Mouse (Mus musculus): Measurements from ENCODE around the gene Higd1b. TPM values are rescaled to one million over a fixed set of nuclear protein-coding genes. Genes with fewer than 3 reads are reported as not detected.
A peak's percentile ranks its signal among the peaks of the same experiment; 100 is the strongest.

Gene Higd1b
- total and polyA plus RNA-seq, 2 experiments from 2014 or later: 14.5 to 15.8 TPM

DNA sequence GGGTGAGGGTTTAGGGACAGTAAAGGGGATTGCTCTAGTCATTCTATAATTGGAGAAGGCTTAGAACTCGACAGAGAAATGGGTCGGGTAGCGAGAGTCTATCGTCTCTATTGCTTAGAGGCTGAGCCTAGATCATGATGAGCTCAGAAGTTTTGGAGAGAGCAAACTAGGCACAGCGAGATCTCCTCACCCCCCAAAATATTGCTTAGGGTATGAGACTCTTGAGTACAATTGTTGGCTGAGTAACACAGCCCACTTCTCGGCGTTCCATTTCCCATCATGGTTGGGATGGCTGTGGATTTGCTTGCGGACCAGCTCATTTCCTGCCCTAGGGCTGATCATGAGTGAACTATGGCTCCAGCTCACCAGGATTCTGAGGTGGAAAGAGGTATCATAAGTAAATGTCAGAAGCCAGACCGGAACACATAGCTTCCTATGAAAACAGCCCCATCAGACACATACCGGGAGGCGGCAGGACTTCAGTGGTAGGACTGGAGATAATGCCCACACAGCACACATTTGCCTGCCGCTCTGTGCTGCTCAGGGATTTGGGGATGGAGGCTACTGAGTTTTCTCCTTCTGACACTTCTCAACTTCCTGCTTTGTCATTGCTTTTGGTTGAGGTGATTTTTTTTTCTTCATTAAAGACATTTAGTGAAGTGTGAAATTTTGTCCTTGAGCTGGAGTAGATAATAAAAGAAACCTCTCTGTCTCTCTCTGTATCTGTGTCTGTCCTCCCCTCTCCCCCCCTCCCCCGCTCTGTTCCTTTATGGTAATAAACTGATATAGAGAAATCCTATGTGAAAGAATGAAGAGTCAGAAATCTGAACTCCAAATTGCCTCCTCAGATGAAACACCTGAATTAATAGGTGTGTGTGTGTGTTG lies 45.9 kb downstream of the Higd1b start:
- WGBS: 14% methylated on average over 13 of the region's 13 CpGs
- TF ChIP-seq CTCF (IDR thresholded peaks at IDR 0.05; ENCODE audit: low read depth): no peak

DNA sequence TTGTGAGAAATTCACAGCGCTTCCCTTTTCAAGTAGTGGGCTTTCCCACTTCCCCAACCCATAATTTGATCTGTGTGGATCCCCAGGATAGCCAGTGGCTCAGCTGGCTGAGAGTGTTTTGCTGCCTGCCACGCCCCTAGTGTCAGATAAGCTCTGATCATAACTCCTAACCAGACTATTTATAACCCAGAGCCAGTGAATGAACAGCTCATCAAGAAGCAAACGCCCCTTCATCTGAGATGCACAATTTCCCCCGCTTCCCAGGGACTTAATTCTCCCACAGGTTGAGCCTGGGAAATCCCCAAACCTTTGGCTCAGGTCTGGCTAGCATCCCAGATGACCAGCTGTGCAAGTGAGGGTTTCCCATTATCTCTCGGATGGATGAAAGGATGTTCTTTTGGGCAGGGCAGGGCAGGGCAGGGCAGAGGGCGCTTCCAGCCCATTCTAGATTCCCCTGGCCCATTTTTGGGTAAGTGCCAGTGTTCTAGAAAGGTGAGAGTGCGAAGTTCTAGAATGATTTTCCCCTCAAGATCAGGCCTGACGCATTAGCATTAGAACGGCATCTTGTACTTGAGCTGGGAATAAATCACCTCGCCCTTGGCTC lies 49.1 kb downstream of the Higd1b start, which contains the start of gene Fam187a:
Fam187a (plus strand) TSS at position 554 of the 604 bp plus-strand sequence.
- H3K4me2 ChIP-seq (ENCODE audit: low read depth, low read length): no peak within 1 kb of the TSS
- no peaks in the 10 kb centered on the region for H3K27me3 ChIP-seq (ENCODE audit: insufficient read depth, low read length)
- 59% methylated on average over 10 of the region's 10 CpGs for WGBS
- no peak within 1 kb of the TSS for H3K9ac ChIP-seq (replicated peaks; ENCODE audit: low read length)
- DNase-seq (ENCODE audit: low spot score) (no peak), ATAC-seq (no peak)
- no peak for TF ChIP-seq CTCF (IDR thresholded peaks at IDR 0.05; ENCODE audit: low read depth)
- H3K9me3 ChIP-seq (ENCODE audit: low read length): no peaks in the 10 kb centered on the region
- no peak within 1 kb of the TSS for H3K27ac ChIP-seq
- H3K36me3 ChIP-seq (ENCODE audit: insufficient read depth, low read length): no peaks in the 10 kb centered on the region
- H3K4me1 ChIP-seq (ENCODE audit: insufficient read depth, low read length): peaks cover 6% of the 10 kb centered on the region; the same call in 1 of the 2 replicates
- no peak within 1 kb of the TSS for H3K4me3 ChIP-seq (ENCODE audit: low read length)

More for the DNA sequence above, 45.9 kb downstream of the Higd1b start:
- Histone ChIP-seq H3K4me2 (ENCODE audit: low read depth, low read length) (peak overlapping the region; percentile 82), H3K27me3 (ENCODE audit: insufficient read depth, low read length) (no peaks in the 10 kb centered on the region), H3K9me3 (ENCODE audit: low read length) (no peaks in the 10 kb centered on the region), H3K4me3 (ENCODE audit: low read length) (peak overlapping the region; percentile 71), H3K36me3 (ENCODE audit: insufficient read depth, low read length) (0 out of 2 replicates have a peak, but pooled peaks cover 6% of the 10 kb centered on the region), H3K9ac (replicated peaks; ENCODE audit: low read length) (peak overlapping the region; percentile 78), H3K27ac (peak overlapping the region; percentile 93), H3K4me1 (ENCODE audit: insufficient read depth, low read length) (peaks cover 6% of the 10 kb centered on the region; the same call in 1 of the 2 replicates)
- ATAC-seq (peak; percentile 69), DNase-seq (ENCODE audit: low spot score) (peak; percentile 8)

DNA sequence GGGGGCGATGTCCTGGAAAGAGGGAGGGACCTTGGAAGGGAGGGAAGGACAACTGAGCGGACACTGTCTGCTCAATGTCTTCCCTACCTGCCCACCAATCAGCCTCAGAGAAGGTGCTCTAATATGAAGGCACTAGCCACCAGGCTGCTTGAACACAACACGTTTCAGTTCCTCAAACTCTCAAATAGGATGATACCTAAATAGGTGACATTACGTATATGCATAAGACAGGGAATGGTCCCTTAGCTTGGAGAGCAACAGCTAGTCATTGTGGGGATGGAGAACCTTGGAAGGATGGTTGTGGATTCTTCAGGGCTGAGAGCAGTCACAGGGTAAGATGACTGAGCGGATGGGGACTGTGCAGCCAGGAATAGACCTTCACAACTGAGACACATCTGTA lies 51.8 kb downstream of the Higd1b start:
- Histone ChIP-seq H3K27ac (no peak overlapping the region), H3K9me3 (ENCODE audit: low read length) (no peaks in the 10 kb centered on the region), H3K4me1 (ENCODE audit: insufficient read depth, low read length) (no peaks in the 10 kb centered on the region), H3K4me3 (ENCODE audit: low read length) (no peak overlapping the region), H3K4me2 (ENCODE audit: low read depth, low read length) (no peak overlapping the region), H3K36me3 (ENCODE audit: insufficient read depth, low read length) (no peaks in the 10 kb centered on the region), H3K27me3 (ENCODE audit: insufficient read depth, low read length) (0 out of 2 replicates have a peak, but pooled peaks cover 3% of the 10 kb centered on the region), H3K9ac (replicated peaks; ENCODE audit: low read length) (no peak overlapping the region)
- DNase-seq (ENCODE audit: low spot score) (no peak), ATAC-seq (no peak)
- WGBS: 83% methylated on average over 5 of the region's 5 CpGs
- no peak for TF ChIP-seq CTCF (IDR thresholded peaks at IDR 0.05; ENCODE audit: low read depth)

Other genes starting within 250 kb of the Higd1b start
- 31.7 and 34.5 TPM in 2 replicates for gene Fzd2, start 231.5 kb upstream of the Higd1b start, total RNA-seq (2014; rRNA removed)
- 6.0 and 6.5 TPM in 2 replicates for gene Fzd2, start 231.5 kb upstream of the Higd1b start, polyA plus RNA-seq (2015; fragmentation: Nextera tagmentation; extraction: Ambion mirVana)
- 0.65 TPM in 1 of 2 replicates, not detected in the other for gene Meioc, start 172.1 kb upstream of the Higd1b start, total RNA-seq (2014; rRNA removed)
- 0.24 and 0.32 TPM in 2 replicates for gene Meioc, start 172.1 kb upstream of the Higd1b start, polyA plus RNA-seq (2015; fragmentation: Nextera tagmentation; extraction: Ambion mirVana)
- 16.6 and 22.5 TPM in 2 replicates for gene Ccdc43, start 138.1 kb upstream of the Higd1b start, total RNA-seq (2014; rRNA removed)
- 28.1 and 30.7 TPM in 2 replicates for gene Ccdc43, start 138.1 kb upstream of the Higd1b start, polyA plus RNA-seq (2015; fragmentation: Nextera tagmentation; extraction: Ambion mirVana)
- gene Adam11, start 74.4 kb upstream of the Higd1b start, total RNA-seq (2014; rRNA removed): 33.1 and 34.5 TPM in 2 replicates
- gene Adam11, start 74.4 kb upstream of the Higd1b start, polyA plus RNA-seq (2015; fragmentation: Nextera tagmentation; extraction: Ambion mirVana): 17.2 and 17.8 TPM in 2 replicates
- gene Gjc1, start 16.1 kb upstream of the Higd1b start, total RNA-seq (2014; rRNA removed): 13.2 and 18.0 TPM in 2 replicates
- gene Gjc1, start 16.1 kb upstream of the Higd1b start, polyA plus RNA-seq (2015; fragmentation: Nextera tagmentation; extraction: Ambion mirVana): 21.3 and 24.1 TPM in 2 replicates
- 63.8 and 70.8 TPM in 2 replicates for gene Eftud2, start 45.1 kb downstream of the Higd1b start, total RNA-seq (2014; rRNA removed)
- 104 and 106 TPM in 2 replicates for gene Eftud2, start 45.1 kb downstream of the Higd1b start, polyA plus RNA-seq (2015; fragmentation: Nextera tagmentation; extraction: Ambion mirVana)
- 0.25 and 0.31 TPM in 2 replicates for gene Ccdc103, start 45.4 kb downstream of the Higd1b start, total RNA-seq (2014; rRNA removed)
- gene Ccdc103, start 45.4 kb downstream of the Higd1b start, polyA plus RNA-seq (2015; fragmentation: Nextera tagmentation; extraction: Ambion mirVana): 2.2 and 2.4 TPM in 2 replicates
- gene Fam187a, start 49.3 kb downstream of the Higd1b start, total RNA-seq (2014; rRNA removed): not detected in 2 replicates
- not detected in 2 replicates for gene Fam187a, start 49.3 kb downstream of the Higd1b start, polyA plus RNA-seq (2015; fragmentation: Nextera tagmentation; extraction: Ambion mirVana)
- gene Gfap, start 65.1 kb downstream of the Higd1b start, total RNA-seq (2014; rRNA removed): 79.1 and 105 TPM in 2 replicates
- gene Gfap, start 65.1 kb downstream of the Higd1b start, polyA plus RNA-seq (2015; fragmentation: Nextera tagmentation; extraction: Ambion mirVana): 74.4 and 89.2 TPM in 2 replicates
- gene Kif18b, start 89.3 kb downstream of the Higd1b start, total RNA-seq (2014; rRNA removed): 9.2 and 11.7 TPM in 2 replicates
- 1.9 and 2.1 TPM in 2 replicates for gene Kif18b, start 89.3 kb downstream of the Higd1b start, polyA plus RNA-seq (2015; fragmentation: Nextera tagmentation; extraction: Ambion mirVana)
- 61.0 and 65.6 TPM in 2 replicates for gene C1ql1, start 110.8 kb downstream of the Higd1b start, total RNA-seq (2014; rRNA removed)
- gene C1ql1, start 110.8 kb downstream of the Higd1b start, polyA plus RNA-seq (2015; fragmentation: Nextera tagmentation; extraction: Ambion mirVana): 16.9 and 18.9 TPM in 2 replicates
- 61.0 and 71.5 TPM in 2 replicates for gene Nmt1, start 192.3 kb downstream of the Higd1b start, total RNA-seq (2014; rRNA removed)
- gene Nmt1, start 192.3 kb downstream of the Higd1b start, polyA plus RNA-seq (2015; fragmentation: Nextera tagmentation; extraction: Ambion mirVana): 39.8 and 45.3 TPM in 2 replicates
- gene Dcakd, start 192.5 kb downstream of the Higd1b start, total RNA-seq (2014; rRNA removed): 176 and 187 TPM in 2 replicates
- 138 and 149 TPM in 2 replicates for gene Dcakd, start 192.5 kb downstream of the Higd1b start, polyA plus RNA-seq (2015; fragmentation: Nextera tagmentation; extraction: Ambion mirVana)

Measured in hindbrain, postnatal 0 days (tissue).